ENCODE assay signal across 8 mouse cellular contexts in the genomic region with DNA sequence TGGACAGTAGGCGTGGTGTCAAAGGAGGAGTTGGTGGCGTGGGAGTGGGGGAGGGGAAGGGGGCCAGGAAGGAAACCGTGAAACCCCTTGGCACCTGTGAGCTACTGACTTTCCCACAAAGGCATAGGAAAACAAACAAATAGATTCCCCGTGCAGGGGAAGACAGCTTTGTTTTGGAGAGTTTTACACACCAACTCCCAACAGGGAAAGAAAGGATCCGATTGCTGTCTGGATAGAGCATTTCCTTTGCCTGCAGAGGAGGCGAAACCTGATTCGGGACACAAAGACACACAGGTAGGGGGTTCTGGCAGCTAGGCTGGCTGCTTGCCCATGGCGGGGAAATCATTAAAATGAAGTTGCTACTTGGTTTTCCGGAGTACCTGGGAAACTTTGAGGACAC.
A peak's percentile ranks its signal among the peaks of the same experiment; 100 is the strongest.
DNase-seq lines count a peak whose midpoint lies in the region; ATAC-seq lines count a peak whose summit lies in the region.

No protein-coding gene starts in this region.

- no peak overlapping the region for H3K27ac ChIP-seq in heart, embryonic 13.5 days (replicated peaks)
- no peak overlapping the region for H3K27ac ChIP-seq in forebrain, embryonic 16.5 days (ENCODE audit: low read length)
- H3K27ac ChIP-seq in kidney, embryonic 15.5 days: no peak overlapping the region
- H3K27ac ChIP-seq in midbrain, embryonic 13.5 days: no peak overlapping the region

- 0 out of 2 replicates have a peak, but pooled peaks cover 6% of the 10 kb centered on the region for H3K27me3 ChIP-seq in heart, embryonic 13.5 days (replicated peaks)
- no peaks in the 10 kb centered on the region for H3K27me3 ChIP-seq in forebrain, embryonic 16.5 days (replicated peaks; ENCODE audit: control insufficient read depth, insufficient read depth, low read length)
- no peaks in the 10 kb centered on the region for H3K27me3 ChIP-seq in kidney, embryonic 15.5 days
- no peaks in the 10 kb centered on the region for H3K27me3 ChIP-seq in midbrain, embryonic 13.5 days

- H3K4me3 ChIP-seq in heart, embryonic 13.5 days: peak overlapping the region; percentile 42
- no peak overlapping the region for H3K4me3 ChIP-seq in forebrain, embryonic 16.5 days (replicated peaks; ENCODE audit: low read length)
- peak overlapping the region; percentile 32 for H3K4me3 ChIP-seq in kidney, embryonic 15.5 days (replicated peaks)
- no peak overlapping the region for H3K4me3 ChIP-seq in midbrain, embryonic 13.5 days (replicated peaks)

- 10% methylated on average over 9 of the region's 9 CpGs for WGBS in heart, embryonic 13.5 days
- 15% methylated on average over 9 of the region's 9 CpGs for WGBS in forebrain, embryonic 16.5 days
- WGBS in kidney, embryonic 15.5 days: 5% methylated on average over 9 of the region's 9 CpGs
- WGBS in midbrain, embryonic 13.5 days: 30% methylated on average over 9 of the region's 9 CpGs

- intact Hi-C loops in heart, postnatal 10 days (cut with DNase I): no loop called here

- no peak for DNase-seq in heart, postnatal 10 days
- no peak for DNase-seq in urinary bladder, adult 2 months (ENCODE audit: low spot score)
- no peak for DNase-seq in right cerebral cortex, postnatal 10 days (ENCODE audit: low spot score in 2 of 2)

- peak overlapping the region; percentile 68 for H3K4me2 ChIP-seq in heart, embryonic 13.5 days
- peak overlapping the region; percentile 25 for H3K4me2 ChIP-seq in forebrain, embryonic 16.5 days (ENCODE audit: low read length)
- H3K4me2 ChIP-seq in kidney, embryonic 15.5 days: peak overlapping the region; percentile 60
- H3K4me2 ChIP-seq in midbrain, embryonic 13.5 days (replicated peaks): 0 out of 2 replicates have a peak overlapping the region, but pooled peaks have one; percentile 8

- no peaks in the 10 kb centered on the region for H3K9me3 ChIP-seq in heart, embryonic 13.5 days
- H3K9me3 ChIP-seq in forebrain, embryonic 16.5 days (ENCODE audit: control insufficient read depth, low read length): no peaks in the 10 kb centered on the region
- H3K9me3 ChIP-seq in kidney, embryonic 15.5 days (replicated peaks): no peaks in the 10 kb centered on the region
- no peaks in the 10 kb centered on the region for H3K9me3 ChIP-seq in midbrain, embryonic 13.5 days

- peaks cover 16% of the 10 kb centered on the region for H3K4me1 ChIP-seq in heart, embryonic 13.5 days
- H3K4me1 ChIP-seq in forebrain, embryonic 16.5 days (replicated peaks; ENCODE audit: control insufficient read depth, insufficient read depth, low read length): no peaks in the 10 kb centered on the region
- peaks cover 18% of the 10 kb centered on the region for H3K4me1 ChIP-seq in kidney, embryonic 15.5 days
- H3K4me1 ChIP-seq in midbrain, embryonic 13.5 days (replicated peaks): 0 out of 2 replicates have a peak, but pooled peaks cover 6% of the 10 kb centered on the region

- H3K36me3 ChIP-seq in heart, embryonic 13.5 days: no peaks in the 10 kb centered on the region
- no peaks in the 10 kb centered on the region for H3K36me3 ChIP-seq in forebrain, embryonic 16.5 days (ENCODE audit: control insufficient read depth, insufficient read depth)
- no peaks in the 10 kb centered on the region for H3K36me3 ChIP-seq in kidney, embryonic 15.5 days
- H3K36me3 ChIP-seq in midbrain, embryonic 13.5 days: no peaks in the 10 kb centered on the region

- peak overlapping the region; percentile 29; the same call in 1 of the 2 replicates for H3K9ac ChIP-seq in heart, embryonic 13.5 days
- no peak overlapping the region for H3K9ac ChIP-seq in forebrain, embryonic 16.5 days (replicated peaks; ENCODE audit: low read depth, low read length)
- H3K9ac ChIP-seq in kidney, embryonic 15.5 days: no peak overlapping the region
- no peak overlapping the region for H3K9ac ChIP-seq in midbrain, embryonic 13.5 days (replicated peaks)

- no peak for ATAC-seq in heart, embryonic 13.5 days (ENCODE audit: extremely low read depth, insufficient number of reproducible peaks, low FRiP score, low TSS enrichment)
- ATAC-seq in forebrain, embryonic 16.5 days: no peak
- ATAC-seq in kidney, embryonic 15.5 days (replicated peaks; ENCODE audit: low FRiP score): peak; percentile 69
- ATAC-seq in midbrain, embryonic 13.5 days: no peak
- ATAC-seq in frontal cortex, adult (ENCODE audit: low TSS enrichment): no peak

Comparison
In these comparisons a context has a peak if more than half of its experiments do, and no peak if none do; other contexts are left out.
1. H3K4me2 ChIP-seq: peak in every context shown above with its lines; median percentile 68 in heart, embryonic 13.5 days; 60 in kidney, embryonic 15.5 days; 25 in forebrain, embryonic 16.5 days; 8 in midbrain, embryonic 13.5 days.
2. H3K4me3 ChIP-seq: peak in heart, embryonic 13.5 days (single experiment) and kidney, embryonic 15.5 days (single experiment); none in forebrain, embryonic 16.5 days (single experiment) and midbrain, embryonic 13.5 days (single experiment).